Mouse (Mus musculus) thymus, postnatal 0 days (tissue): ENCODE data around the gene Ptk7. TPM values are rescaled to one million over a fixed set of nuclear protein-coding genes. Genes with fewer than 3 reads are reported as not detected.

ENCODE experiments used
- DNase-seq: peaks from one replicate; pipeline ENCODE4 v3.0.0-alpha.2; 2015; ENCODE audit warnings: low spot score
- microRNA-seq: library from miRNA; unstranded; fragments of <30 nt; microRNA quantifications from one replicate; pipeline ENCODE4, GENCODE M21; 2016; ENCODE audit warnings: borderline number of aligned reads
- polyA plus RNA-seq: library from polyadenylated mRNA; unstranded; fragments of >200 nt; fragmentation: Nextera tagmentation; extraction: Ambion mirVana; gene quantifications from 2 replicates; pipeline ENCODE4 v1.2.1, GENCODE M21; 2015

The Ptk7 gene
- polyA plus RNA-seq, 1 experiment from 2014 or later = 25.1 TPM

- DNase-seq = no peak
These were observed 107.2 kb downstream of the Ptk7 start for GRCm38 (mm10) chr17:46521963-46522668.

- no peak for DNase-seq
These were observed 108.1 kb downstream of the Ptk7 start for GRCm38 (mm10) chr17:46521174-46521573.

- DNase-seq = peak; percentile 42
These were observed 108.8 kb downstream of the Ptk7 start for GRCm38 (mm10) chr17:46520385-46520979.

GRCm38 (mm10) chr17:46519971-46520370 is 109.3 kb downstream of the Ptk7 start:
- no peak for DNase-seq

Small RNA genes lying within 50 kb of the gene (microRNA-seq; reads per million reads assigned to microRNA genes)
- not detected for gene Mir6976

Other genes starting within 250 kb of the Ptk7 start
- 5.4 and 5.6 TPM in 2 replicates for gene Zfp318, start 245.8 kb downstream of the Ptk7 start, polyA plus RNA-seq
- 294 and 308 TPM in 2 replicates for gene Crip3, start 200.6 kb downstream of the Ptk7 start, polyA plus RNA-seq
- gene Slc22a7, start 191.0 kb downstream of the Ptk7 start, polyA plus RNA-seq = 6.4 and 9.4 TPM in 2 replicates
- 0.08 TPM in 1 of 2 replicates, not detected in the other for gene Ttbk1, start 141.8 kb downstream of the Ptk7 start, polyA plus RNA-seq
- 28.3 and 33.7 TPM in 2 replicates for gene Dnph1, start 132.8 kb downstream of the Ptk7 start, polyA plus RNA-seq
- 2.5 and 2.8 TPM in 2 replicates for gene Cul9, start 83.1 kb downstream of the Ptk7 start, polyA plus RNA-seq
- gene Srf, start 73.3 kb downstream of the Ptk7 start, polyA plus RNA-seq = 5.0 and 7.5 TPM in 2 replicates
- 17.7 and 18.4 TPM in 2 replicates for gene Klc4, start 16.5 kb upstream of the Ptk7 start, polyA plus RNA-seq
- gene Mrpl2, start 16.7 kb upstream of the Ptk7 start, polyA plus RNA-seq = 110 and 113 TPM in 2 replicates
- gene Cul7, start 20.8 kb upstream of the Ptk7 start, polyA plus RNA-seq = 14.0 and 16.0 TPM in 2 replicates
- 53.2 and 68.6 TPM in 2 replicates for gene Rrp36, start 44.8 kb upstream of the Ptk7 start, polyA plus RNA-seq
- gene Mea1, start 49.3 kb upstream of the Ptk7 start, polyA plus RNA-seq = 106 and 109 TPM in 2 replicates
- gene Klhdc3, start 51.4 kb upstream of the Ptk7 start, polyA plus RNA-seq = 77.8 and 78.6 TPM in 2 replicates
- gene Ppp2r5d, start 75.6 kb upstream of the Ptk7 start, polyA plus RNA-seq = 54.0 and 56.6 TPM in 2 replicates
- 22.8 and 23.3 TPM in 2 replicates for gene Pex6, start 82.0 kb upstream of the Ptk7 start, polyA plus RNA-seq
- 2.9 and 3.0 TPM in 2 replicates for gene Gnmt, start 99.7 kb upstream of the Ptk7 start, polyA plus RNA-seq
- gene Cnpy3, start 122.7 kb upstream of the Ptk7 start, polyA plus RNA-seq = 55.1 and 58.0 TPM in 2 replicates
- gene Ptcra, start 134.2 kb upstream of the Ptk7 start, polyA plus RNA-seq = 118 and 120 TPM in 2 replicates
- gene 2310039H08Rik, start 143.1 kb upstream of the Ptk7 start, polyA plus RNA-seq = 112 and 116 TPM in 2 replicates
- 136 and 137 TPM in 2 replicates for gene Rpl7l1, start 153.2 kb upstream of the Ptk7 start, polyA plus RNA-seq
- 4.5 and 5.6 TPM in 2 replicates for gene Bicral, start 229.0 kb upstream of the Ptk7 start, polyA plus RNA-seq